Mouse (Mus musculus) embryonic facial prominence, embryonic 12.5 days (tissue): ENCODE measurements around the gene Cnot11. TPM values are rescaled to one million over a fixed set of nuclear protein-coding genes. Genes with fewer than 3 reads are reported as not detected.

Source experiments
- ATAC-seq: fragments of 200-750 bp; cut with Nextera tagmentation; 2 replicates; pipeline ENCODE4 v1.8.0; 2017; ENCODE audit not compliant: insufficient number of reproducible peaks, insufficient read depth, low FRiP score, low TSS enrichment
- H3K27ac ChIP-seq: fragments of 300-500 bp; sonication (generic); 2 replicates; pipeline ENCODE4 v1.5.1; 2016; ENCODE audit warnings: mild to moderate bottlenecking
- H3K27me3 ChIP-seq: fragments of 300-500 bp; sonication (generic); 2 replicates; pipeline ENCODE4 v1.6.1; 2016; ENCODE audit warnings: mild to moderate bottlenecking, moderate library complexity
- H3K36me3 ChIP-seq: fragments of 300-500 bp; sonication (generic); 2 replicates; pipeline ENCODE4 v1.6.1; 2016; ENCODE audit warnings: mild to moderate bottlenecking
- H3K4me1 ChIP-seq: fragments of 300-500 bp; sonication (generic); 2 replicates; pipeline ENCODE4 v1.6.1; 2016
- H3K4me2 ChIP-seq: fragments of 300-500 bp; sonication (generic); replicated peaks from 2 replicates; pipeline ENCODE4 v1.6.1; 2016; ENCODE audit warnings: mild to moderate bottlenecking, moderate library complexity
- H3K4me3 ChIP-seq: fragments of 300-500 bp; sonication (generic); 2 replicates; pipeline ENCODE4 v1.5.1; 2016; ENCODE audit warnings: mild to moderate bottlenecking
- H3K9ac ChIP-seq: fragments of 300-500 bp; sonication (generic); 2 replicates; pipeline ENCODE4 v1.6.1; 2016; ENCODE audit warnings: mild to moderate bottlenecking, moderate library complexity
- H3K9me3 ChIP-seq: fragments of 300-500 bp; sonication (generic); 2 replicates; pipeline ENCODE4 v1.6.1; 2016; ENCODE audit warnings: mild to moderate bottlenecking, moderate library complexity
- WGBS: fragments of 180-500 bp; shearing (Covaris S2); methylation state at CpG from one replicate; pipeline ENCODE4 v1.1.7; 2016; 5-methylcytosine and 5-hydroxymethylcytosine counted together
- polyA plus RNA-seq: library from polyadenylated mRNA; unstranded; fragments of >200 nt; fragmentation: Nextera tagmentation; extraction: Ambion mirVana; gene quantifications from 2 replicates; pipeline ENCODE4 v1.2.1, GENCODE M21; 2016

Gene Cnot11
- polyA plus RNA-seq, 1 experiment from 2014 or later = 32.3 TPM

DNA sequence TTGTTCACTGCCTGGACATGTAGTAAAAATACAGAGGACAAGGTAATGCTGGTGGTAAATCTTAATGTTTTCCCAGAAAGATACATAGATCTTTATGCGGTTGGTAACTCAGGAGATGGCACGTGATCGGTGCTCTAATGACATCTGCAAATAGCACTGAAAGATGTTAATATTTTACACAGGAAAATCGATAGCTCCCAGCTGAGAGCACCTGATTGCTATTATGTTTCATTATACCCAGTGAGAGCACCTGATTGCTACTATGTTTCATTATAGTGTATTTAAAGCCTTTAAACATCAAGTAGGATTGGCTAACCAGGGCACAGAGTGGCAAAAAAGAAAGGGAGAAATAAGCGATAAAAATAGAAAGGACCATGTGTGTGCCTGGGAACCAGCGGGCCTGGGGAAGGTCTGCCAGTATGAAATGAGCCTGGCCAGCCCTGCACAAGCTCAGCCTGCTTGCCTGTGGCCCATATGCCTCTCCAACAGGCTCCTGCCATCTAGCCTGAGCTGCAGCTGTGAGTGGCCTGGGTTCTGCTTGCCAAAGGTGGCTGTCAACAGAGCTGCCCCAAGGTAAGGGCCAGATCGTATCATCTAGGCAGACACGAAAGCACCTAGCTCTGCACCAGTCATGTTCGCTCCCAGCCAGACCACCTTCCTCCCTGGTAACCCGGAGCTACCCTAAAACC, 19.3 kb upstream of the Cnot11 start:
- Histone ChIP-seq H3K36me3 (no peaks in the 10 kb centered on the region), H3K9ac (no peak overlapping the region), H3K27ac (no peak overlapping the region), H3K4me2 (no peak overlapping the region), H3K9me3 (no peaks in the 10 kb centered on the region), H3K27me3 (no peaks in the 10 kb centered on the region), H3K4me3 (no peak overlapping the region), H3K4me1 (peaks cover 6% of the 10 kb centered on the region; the same call in 1 of the 2 replicates)
- WGBS = 73% methylated on average over 10 of the region's 10 CpGs
- ATAC-seq = no peak

DNA sequence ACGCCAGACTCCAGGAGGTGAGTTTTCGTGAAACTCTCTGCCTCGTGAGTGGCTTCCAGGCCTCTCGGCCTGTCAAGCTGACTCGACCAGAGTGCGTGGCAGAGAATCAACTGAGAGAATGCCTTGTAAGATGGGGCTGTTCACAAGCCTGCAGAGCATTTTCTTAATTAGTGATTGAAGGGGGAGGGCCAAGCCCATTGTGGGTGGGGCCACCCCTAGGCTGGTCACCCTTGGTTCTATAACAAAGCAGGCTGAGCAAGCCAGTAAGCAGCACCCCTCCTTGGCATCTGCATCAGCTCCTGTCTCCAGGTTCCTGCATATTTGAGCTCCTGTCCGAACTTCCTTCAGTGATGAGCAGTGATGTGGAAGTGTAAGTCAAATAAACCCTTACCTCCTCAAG, 13.5 kb upstream of the Cnot11 start:
- Histone ChIP-seq H3K27ac (no peak overlapping the region), H3K4me2 (no peak overlapping the region), H3K9me3 (no peaks in the 10 kb centered on the region), H3K27me3 (no peaks in the 10 kb centered on the region), H3K4me3 (no peak overlapping the region), H3K9ac (no peak overlapping the region), H3K36me3 (no peaks in the 10 kb centered on the region), H3K4me1 (no peaks in the 10 kb centered on the region)
- 87% methylated on average over 7 of the region's 7 CpGs for WGBS
- no peak for ATAC-seq

DNA sequence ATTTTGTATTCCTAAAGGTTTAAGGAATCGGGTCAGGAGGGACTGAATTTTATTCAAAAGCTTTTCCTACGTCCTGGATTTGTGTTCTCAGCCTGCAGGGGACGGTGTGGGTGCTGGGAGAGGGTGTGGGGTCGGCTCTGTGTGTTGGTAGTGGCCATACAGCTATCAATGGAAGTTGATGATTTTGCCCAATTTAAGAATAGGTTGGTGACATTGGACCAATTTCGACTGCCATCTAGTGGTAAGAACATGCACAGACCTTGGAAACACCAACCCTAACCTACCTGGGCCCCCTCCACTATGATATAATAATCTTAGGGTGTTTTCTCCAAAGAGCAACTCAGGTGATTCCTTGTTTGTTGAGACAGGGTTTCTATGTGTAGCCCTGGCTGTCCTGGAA, 12.3 kb upstream of the Cnot11 start:
- Histone ChIP-seq H3K9ac (no peak overlapping the region), H3K4me1 (no peaks in the 10 kb centered on the region), H3K27ac (no peak overlapping the region), H3K4me2 (no peak overlapping the region), H3K36me3 (no peaks in the 10 kb centered on the region), H3K4me3 (no peak overlapping the region), H3K27me3 (no peaks in the 10 kb centered on the region), H3K9me3 (no peaks in the 10 kb centered on the region)
- no peak for ATAC-seq
- WGBS = 25% methylated on average over 5 of the region's 5 CpGs

DNA sequence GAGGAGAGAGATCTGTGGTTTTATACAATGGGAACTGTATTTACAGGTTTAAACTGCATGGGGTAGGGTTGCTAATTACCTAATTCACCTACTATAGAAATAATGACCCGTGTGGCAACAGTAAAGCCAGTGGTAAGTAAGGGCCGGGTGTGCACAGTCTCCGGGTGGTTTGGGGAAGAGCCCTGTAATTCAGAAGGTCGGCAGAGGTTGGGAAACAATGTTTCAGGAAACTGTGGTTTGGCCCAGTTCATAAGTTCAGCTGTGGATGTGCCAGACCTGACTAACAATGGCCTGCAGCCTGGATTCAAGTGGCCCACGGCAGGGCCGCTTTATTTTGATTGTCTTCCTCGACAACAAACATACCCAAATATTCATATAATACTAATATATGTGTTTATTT, 9.0 kb upstream of the Cnot11 start:
- no peak overlapping the region for H3K4me3 ChIP-seq
- H3K27me3 ChIP-seq = no peaks in the 10 kb centered on the region
- H3K9me3 ChIP-seq = no peaks in the 10 kb centered on the region
- no peaks in the 10 kb centered on the region for H3K36me3 ChIP-seq
- H3K4me2 ChIP-seq = no peak overlapping the region
- ATAC-seq = no peak
- H3K27ac ChIP-seq = no peak overlapping the region
- no peak overlapping the region for H3K9ac ChIP-seq
- WGBS = 70% methylated on average over 7 of the region's 7 CpGs
- H3K4me1 ChIP-seq = no peaks in the 10 kb centered on the region

DNA sequence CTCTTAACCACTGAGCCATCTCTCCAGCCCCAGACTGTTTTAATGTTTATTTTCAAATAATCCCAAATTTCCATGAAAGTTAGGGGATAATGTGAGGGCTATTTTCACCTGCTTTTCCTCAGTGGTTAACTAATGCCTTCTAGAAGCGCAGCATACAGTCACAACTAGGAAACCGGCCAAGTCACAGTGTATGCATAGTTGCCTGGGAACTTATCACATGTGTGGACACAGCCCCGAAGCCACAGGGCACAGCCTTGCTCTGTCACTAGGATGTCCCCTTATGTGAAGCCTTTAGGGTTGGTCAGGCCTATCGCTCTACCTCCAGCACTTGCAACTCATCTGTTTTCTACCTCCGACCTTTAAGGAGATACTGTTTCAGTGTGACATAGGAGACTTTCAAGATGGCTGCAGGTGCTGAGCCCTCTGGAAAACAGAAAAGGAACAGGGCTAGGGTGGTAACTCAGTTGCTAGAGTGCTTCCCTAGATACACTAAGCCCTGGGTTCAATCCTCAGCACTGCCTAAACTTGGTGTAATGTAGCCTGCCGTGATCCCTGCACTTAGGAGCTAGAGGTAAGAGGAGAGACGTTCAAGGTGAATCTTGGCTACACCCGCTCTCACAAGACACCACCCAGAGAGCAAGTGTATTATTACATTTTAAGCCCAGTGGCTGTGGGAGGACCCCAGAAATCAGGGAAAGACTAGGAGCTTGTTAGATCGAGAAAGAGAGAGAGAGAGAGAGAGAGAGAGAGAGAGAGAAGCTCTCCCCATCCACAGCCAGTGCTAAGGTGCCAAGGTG, 8.2 kb upstream of the Cnot11 start:
- 77% methylated on average over 9 of the region's 9 CpGs for WGBS
- no peaks in the 10 kb centered on the region for H3K36me3 ChIP-seq
- ATAC-seq = no peak
- no peaks in the 10 kb centered on the region for H3K4me1 ChIP-seq
- no peaks in the 10 kb centered on the region for H3K9me3 ChIP-seq
- H3K27me3 ChIP-seq = no peaks in the 10 kb centered on the region
- no peak overlapping the region for H3K27ac ChIP-seq
- no peak overlapping the region for H3K4me3 ChIP-seq
- H3K9ac ChIP-seq = no peak overlapping the region
- no peak overlapping the region for H3K4me2 ChIP-seq

DNA sequence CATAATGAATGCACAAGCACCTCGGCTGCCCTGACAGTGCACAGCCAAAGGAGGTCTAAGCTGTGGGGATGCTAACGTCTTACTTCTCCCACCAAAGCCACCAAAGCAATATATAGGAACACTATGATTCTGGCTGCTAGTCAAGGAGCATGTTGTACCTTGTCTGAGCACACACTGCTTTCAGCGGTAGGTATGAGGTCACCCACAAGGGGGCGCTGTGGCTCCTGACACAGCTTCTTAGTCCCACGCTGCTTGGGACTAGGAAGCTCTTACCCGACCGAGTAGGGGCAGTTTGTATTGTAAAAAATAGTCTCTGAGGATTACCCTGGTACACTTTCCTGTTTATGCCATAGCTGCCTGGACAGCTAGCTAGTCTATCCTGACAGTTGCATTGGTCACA, 7.4 kb upstream of the Cnot11 start:
- no peaks in the 10 kb centered on the region for H3K9me3 ChIP-seq
- no peak overlapping the region for H3K4me2 ChIP-seq
- no peak overlapping the region for H3K9ac ChIP-seq
- H3K4me1 ChIP-seq = no peaks in the 10 kb centered on the region
- H3K27me3 ChIP-seq = no peaks in the 10 kb centered on the region
- H3K36me3 ChIP-seq = no peaks in the 10 kb centered on the region
- no peak overlapping the region for H3K27ac ChIP-seq
- 11% methylated on average over 7 of the region's 7 CpGs for WGBS
- ATAC-seq = no peak
- no peak overlapping the region for H3K4me3 ChIP-seq

DNA sequence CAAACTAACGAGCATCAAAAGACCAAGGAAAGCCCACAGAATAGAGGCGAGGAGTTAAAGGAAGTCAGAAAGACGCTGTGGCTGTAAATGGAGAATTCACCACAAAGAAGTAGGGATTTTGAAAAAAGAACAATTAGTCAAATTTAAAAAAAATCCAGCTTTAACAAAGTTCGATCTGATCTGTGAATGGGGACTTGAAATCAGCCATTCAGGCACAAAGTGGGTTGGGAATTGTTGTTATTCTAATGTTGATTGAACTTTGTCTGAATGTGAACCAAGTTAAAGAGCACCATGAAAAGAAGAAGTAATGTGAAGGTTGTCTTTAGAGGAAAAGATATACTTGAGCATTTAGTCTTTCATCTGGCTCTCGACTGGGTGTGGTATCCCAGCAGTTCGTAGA, 6.5 kb upstream of the Cnot11 start:
- Histone ChIP-seq H3K4me3 (no peak overlapping the region), H3K9ac (no peak overlapping the region), H3K27ac (no peak overlapping the region), H3K4me2 (no peak overlapping the region), H3K4me1 (no peaks in the 10 kb centered on the region), H3K27me3 (no peaks in the 10 kb centered on the region), H3K9me3 (no peaks in the 10 kb centered on the region), H3K36me3 (no peaks in the 10 kb centered on the region)
- ATAC-seq = no peak
- 70% methylated on average over 6 of the region's 6 CpGs for WGBS

DNA sequence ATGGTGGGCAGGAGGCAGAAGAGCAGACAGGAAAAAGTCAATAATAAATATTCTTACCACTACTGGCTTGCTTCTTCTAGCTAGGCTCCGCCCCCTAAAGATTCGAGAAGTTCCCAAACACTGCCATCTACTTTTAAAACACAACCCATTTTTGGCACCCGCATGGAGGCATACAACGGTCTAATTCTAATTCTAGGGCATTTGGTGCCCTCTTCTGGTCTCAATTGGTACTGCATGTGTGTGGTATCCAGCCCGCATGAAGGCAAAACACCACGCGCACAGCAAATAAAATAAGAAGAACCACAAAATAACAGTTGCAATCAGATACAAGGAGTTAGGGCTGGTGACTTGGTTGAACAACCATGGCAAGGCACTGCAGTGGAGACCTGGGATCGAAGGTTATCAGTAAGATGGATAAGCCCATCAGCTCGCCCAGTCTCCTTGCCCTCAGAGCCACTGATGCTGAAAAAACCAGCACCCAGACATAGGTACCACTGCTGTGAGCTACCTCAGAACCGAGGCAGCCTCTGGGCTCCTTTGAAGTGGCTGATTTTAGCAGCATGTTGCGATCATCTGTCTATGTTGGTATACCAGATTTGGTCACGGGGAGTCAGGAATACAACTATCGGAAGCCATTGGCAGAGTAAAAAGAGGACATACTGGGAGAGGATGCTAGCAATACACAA, 4.4 kb upstream of the Cnot11 start:
- no peaks in the 10 kb centered on the region for H3K36me3 ChIP-seq
- peaks cover 3% of the 10 kb centered on the region; the same call in 1 of the 2 replicates for H3K4me1 ChIP-seq
- WGBS = 38% methylated on average over 13 of the region's 13 CpGs
- H3K9ac ChIP-seq = no peak overlapping the region
- no peak for ATAC-seq
- H3K27ac ChIP-seq = no peak overlapping the region
- no peak overlapping the region for H3K4me3 ChIP-seq
- no peaks in the 10 kb centered on the region for H3K27me3 ChIP-seq
- H3K4me2 ChIP-seq = no peak overlapping the region
- no peaks in the 10 kb centered on the region for H3K9me3 ChIP-seq

DNA sequence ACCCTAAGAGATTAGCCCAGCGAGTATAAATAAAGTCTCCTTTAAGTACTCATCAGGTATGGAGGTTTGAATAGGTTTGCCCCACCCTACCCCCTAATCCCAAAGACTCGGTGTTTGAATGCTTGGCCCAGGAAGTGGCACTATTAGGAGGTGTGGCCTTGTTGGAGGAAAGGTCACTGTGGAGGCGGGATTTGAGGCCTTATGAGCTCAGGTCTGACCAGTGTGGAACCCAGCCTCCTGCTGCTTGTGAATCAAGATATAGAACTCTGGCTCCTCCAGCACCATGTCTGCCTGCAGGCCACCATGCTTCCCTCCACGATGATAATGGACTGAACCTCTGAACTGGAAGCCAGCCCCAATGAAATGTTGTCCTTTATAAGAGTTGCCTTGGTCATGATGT, 3.8 kb upstream of the Cnot11 start:
- H3K9me3 ChIP-seq = no peaks in the 10 kb centered on the region
- no peaks in the 10 kb centered on the region for H3K36me3 ChIP-seq
- no peak overlapping the region for H3K4me2 ChIP-seq
- no peaks in the 10 kb centered on the region for H3K27me3 ChIP-seq
- peaks cover 3% of the 10 kb centered on the region; the same call in 1 of the 2 replicates for H3K4me1 ChIP-seq
- no peak overlapping the region for H3K9ac ChIP-seq
- no peak overlapping the region for H3K4me3 ChIP-seq
- ATAC-seq = no peak
- H3K27ac ChIP-seq = no peak overlapping the region
- WGBS = 67% methylated on average over 4 of the region's 4 CpGs

DNA sequence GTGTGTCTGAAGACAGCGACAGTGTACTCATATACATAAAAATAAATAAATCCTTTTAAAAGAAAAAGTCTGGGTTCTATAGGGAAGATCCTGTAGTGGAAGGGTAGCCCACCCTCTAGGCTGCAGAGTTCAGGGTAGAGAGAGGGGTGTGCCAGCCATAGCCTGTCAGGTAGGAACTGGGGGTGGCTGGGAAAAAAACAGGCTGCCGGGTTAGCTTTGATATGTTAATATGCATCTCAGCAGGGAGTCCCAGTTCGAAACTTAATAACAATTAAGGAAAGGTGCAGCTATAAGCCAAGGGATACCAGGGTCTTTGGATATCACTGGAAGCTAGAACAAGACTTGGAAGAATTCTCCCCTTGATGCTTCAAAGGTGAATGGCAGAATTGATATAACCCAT, 875 bp upstream of the Cnot11 start:
- peaks cover 11% of the 10 kb centered on the region for H3K36me3 ChIP-seq
- H3K4me3 ChIP-seq = no peak overlapping the region
- no peaks in the 10 kb centered on the region for H3K9me3 ChIP-seq
- no peak overlapping the region for H3K9ac ChIP-seq
- 34% methylated on average over 3 of the region's 3 CpGs for WGBS
- no peak overlapping the region for H3K4me2 ChIP-seq
- no peaks in the 10 kb centered on the region for H3K27me3 ChIP-seq
- no peak for ATAC-seq
- peaks cover 15% of the 10 kb centered on the region for H3K4me1 ChIP-seq
- H3K27ac ChIP-seq = no peak overlapping the region

DNA sequence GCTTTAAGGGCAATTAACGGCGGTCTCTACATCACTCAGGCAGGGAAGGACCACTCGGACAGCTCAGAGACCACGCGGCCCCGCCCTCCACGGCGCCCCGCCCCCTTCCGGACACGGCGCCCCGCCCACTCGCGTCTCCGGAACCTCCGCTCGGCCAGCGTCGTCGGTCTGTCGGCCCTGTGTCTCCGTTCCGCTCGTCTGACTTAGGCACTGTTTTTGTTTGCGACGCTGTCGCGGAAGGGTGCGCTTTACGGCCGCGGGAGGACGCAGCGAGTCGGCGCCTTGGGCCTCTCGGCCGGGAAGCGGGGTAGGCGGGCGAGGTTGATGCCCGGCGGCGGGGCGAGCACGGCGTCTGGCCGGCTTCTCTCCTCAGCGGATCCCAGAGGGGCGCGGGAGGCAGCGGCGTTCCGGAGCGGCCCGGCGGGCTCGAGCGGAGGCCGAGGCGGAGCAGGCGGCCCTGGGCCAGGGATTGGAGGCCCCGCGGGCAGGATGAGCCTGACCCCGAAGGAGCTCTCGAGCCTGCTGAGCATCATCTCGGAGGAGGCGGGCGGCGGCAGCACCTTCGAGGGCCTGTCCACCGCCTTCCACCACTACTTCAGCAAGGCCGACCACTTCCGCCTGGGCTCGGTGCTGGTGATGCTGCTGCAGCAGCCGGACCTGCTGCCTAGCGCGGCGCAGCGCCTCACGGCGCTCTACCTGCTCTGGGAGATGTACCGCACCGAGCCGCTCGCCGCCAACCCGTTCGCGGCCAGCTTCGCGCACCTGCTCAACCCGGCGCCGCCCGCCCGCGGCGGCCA, 921 bp downstream of the Cnot11 start:
- H3K27ac ChIP-seq = peak overlapping the region; percentile 89
- H3K4me1 ChIP-seq = peaks cover 15% of the 10 kb centered on the region
- peak; percentile 81 for ATAC-seq
- peak overlapping the region; percentile 95 for H3K9ac ChIP-seq
- H3K27me3 ChIP-seq = no peaks in the 10 kb centered on the region
- peaks cover 9% of the 10 kb centered on the region; the same call in 1 of the 2 replicates for H3K9me3 ChIP-seq
- H3K4me3 ChIP-seq = peak overlapping the region; percentile 95
- H3K36me3 ChIP-seq = peaks cover 29% of the 10 kb centered on the region
- H3K4me2 ChIP-seq = peak overlapping the region; percentile 87
- under 1% methylated on average over 96 of the region's 100 CpGs for WGBS
